Mouse (Mus musculus) urinary bladder, postnatal 36 days (tissue): ENCODE data around the gene Irf2bp2.

ENCODE experiments used
- DNase-seq, 2 experiments: peaks; one replicate each; pipeline ENCODE4 v3.0.0; 2022; ENCODE audit warnings: low spot score in 2 of 2, mixed read lengths in 1 of 2

Irf2bp2 gene

DNA sequence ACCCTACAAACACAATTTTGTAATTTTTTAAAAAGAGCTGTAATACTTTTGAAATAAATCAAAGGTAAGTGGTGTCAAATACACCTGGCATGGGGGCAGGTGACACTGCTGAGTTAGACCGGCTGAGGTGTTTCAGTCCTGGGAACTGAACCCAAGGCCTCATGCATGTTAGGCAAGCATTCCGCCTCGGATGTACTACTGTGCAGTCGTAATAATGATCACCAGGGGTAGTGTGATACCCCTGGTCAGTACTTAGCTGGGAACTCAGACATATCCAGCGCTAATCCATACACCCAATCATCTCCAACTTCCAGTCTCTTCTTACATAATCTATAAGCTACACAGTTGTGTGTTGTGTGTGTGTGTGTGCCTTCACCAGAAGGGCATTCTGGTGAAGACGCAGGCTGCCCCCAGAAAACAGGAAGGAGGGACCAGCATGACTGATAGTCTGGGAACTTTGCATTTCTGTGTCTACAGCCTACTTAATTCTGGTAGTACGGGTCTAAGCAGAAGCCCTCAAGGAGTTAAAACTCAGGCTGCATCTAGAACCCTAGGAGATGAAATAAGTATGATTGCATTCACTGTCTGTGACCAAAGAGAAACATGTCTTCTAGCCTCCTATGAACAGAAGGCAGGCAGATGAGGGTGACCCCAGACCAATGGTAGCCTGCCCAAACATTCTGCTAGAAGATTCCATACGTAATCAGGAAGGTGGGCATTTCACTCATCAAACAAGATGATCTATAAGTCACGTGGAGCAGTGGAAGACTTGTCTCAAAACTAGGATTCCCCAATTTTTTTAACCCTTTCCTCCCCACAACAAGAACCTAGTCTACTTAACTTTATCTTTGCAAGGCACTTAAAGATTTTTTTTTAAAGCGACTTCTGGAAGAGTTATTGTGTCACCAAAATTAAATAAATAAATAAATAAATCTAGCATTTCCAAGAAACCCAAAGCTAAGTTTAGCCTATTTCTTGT lies 6.9 kb downstream of the Irf2bp2 start:
- DNase-seq = no peak

DNA sequence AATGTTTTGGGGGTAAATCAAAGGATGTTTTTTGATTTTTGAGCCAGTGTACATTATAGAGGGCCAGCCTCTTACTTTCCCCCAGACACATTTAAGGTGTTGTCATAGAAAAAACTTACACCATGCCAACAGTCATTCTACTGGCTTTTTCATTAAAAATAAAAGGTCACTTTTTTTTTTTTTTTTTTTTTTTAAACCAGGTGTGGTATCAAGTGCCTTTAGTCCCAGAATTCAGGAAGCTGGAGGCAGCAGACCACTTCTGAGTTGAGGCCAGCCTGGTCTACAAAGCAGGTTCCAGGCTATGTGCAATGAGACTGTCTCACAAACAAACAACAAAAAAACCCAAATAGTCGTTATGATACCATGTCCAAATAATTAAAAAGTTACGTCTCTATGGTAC lies 7.7 kb downstream of the Irf2bp2 start:
- no peak for DNase-seq

DNA sequence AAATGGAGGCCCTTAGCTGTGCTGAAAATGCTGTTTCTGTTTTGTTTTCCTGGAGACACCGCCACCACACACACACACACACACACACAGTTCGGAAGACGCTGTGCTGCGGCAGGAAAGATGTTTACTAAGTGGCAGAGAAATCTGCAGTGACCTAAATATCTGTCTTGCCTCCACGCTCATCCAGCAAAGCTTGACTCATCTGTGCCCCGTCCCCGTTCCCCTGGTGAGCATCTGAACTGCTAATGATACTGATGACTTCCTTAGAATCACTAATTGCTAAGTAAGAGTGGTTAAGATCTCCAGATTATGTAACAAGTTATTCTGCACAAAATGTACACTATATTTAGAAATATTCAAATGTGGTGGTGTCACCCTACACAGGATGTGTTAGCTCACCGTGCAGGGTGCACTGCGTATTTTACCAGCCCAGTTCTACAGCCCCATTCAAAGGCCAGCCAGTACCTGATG lies 8.2 kb downstream of the Irf2bp2 start:
- no peak for DNase-seq

DNA sequence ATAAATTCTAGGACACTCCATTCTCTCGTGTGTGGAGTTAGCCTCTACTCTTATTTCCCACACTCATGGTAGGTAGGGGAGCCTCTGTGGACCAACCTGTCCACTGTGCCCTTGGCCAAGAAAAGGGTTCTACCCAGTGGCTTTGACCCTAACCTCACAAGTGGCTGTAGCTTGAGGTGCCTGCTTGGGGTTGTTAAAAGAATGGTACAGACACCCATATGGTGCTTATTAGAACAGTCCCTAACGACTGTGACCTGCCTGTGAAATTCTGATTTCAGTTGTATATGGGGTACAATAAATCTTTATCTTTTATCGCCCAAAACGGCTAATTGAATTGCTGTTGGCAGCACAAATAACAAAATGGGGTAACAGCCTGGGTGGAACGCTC lies 8.9 kb downstream of the Irf2bp2 start:
- no peak for DNase-seq

DNA sequence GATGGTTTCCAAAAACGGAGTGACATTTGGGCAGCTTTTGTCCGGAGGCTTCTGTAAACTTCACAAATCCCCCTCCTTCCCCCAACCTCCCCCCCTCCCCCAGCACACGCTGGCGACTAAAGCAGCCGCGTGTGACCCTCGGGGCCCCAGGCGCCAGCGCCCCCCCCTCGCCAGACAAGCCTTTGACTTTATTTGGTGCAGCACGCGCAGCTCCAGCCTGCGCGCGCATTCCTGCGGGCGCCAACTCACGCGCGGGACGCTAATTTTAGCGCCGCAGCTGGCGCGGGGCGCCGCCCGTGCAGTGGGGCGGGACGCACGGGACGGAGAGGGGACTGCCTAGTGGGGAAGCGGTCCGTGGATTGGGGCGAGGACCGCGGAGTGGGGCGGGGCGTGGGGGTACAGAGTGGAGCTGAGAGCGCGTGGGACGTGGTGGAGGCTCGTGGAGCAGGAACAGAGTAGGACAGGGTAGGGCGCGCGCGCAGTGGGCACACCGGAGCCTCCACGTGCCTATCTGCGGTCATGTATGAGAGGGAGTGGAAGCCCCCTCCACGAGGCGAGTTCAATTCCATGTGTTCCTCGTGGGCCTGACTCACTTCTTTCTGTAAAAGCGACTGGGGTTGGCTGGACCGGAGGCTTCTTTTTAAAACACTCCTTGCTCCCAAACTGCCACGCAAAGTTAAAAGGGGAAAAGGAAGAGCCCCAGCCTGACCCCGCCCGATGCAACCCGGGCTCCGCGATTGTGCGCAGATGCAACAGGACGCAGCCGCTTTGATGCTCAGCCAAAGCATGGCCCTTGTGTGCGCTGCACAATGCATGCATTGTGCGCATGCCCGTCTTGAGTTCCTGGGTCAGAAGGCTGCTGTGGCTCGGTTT lies 9.6 kb downstream of the Irf2bp2 start:
- DNase-seq = peak; percentile 54 to 78

DNA sequence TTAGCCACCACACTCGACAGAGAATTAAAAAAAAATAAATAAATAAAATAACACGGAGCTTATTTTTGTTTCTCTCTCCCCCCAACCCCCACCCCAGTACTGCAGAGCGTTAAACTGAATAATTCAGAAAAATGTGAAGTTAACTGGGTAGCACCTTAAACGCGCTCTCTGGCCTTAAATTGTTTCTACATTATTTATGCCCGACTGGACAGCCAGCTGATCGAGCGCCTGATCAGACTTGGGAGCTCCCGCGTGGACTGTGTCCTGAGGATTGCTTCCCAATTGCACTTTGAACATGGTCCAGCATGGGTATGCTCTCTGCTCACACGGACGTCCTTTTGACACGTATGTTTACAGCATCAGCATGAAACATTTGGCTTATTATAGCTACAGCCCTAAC lies 10.3 kb downstream of the Irf2bp2 start:
- DNase-seq = no peak

DNA sequence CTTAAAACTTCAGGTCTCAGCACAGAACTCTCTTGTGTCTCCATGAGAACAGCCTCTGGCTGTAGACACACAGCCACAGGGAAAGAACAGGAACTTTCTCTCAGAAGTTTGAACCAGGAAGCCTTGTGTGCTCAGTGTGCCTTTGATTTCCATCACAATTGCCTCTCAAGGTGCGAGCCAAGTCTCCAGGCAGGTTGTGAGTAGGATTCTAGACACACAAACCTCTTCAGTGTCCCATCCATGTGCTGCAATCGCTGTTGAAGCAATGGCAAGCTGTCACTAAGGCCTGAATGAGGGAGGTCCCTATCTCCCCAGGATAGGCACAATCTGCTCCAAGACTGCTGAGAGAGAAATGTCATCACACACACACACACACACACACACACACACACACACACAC lies 10.8 kb downstream of the Irf2bp2 start:
- DNase-seq = no peak

DNA sequence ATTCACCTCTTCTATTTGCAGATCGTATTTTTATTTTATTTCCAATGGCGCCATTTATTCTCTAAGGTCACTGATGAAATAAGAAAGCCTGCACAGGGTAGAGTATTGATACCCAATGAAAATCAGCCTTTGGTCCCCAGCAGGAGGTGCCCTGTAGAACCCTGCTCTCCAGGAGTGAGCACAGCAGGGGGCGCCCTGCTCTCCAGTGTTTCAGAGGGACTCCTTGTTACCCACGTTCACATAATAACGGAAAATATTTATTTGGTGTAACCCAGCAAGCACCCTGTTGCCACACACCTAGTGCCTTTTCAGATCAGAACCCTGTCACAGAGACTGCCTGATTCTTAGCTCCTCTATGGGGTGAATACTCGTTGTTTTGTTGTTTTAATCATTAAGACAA lies 11.3 kb downstream of the Irf2bp2 start:
- DNase-seq = peak; percentile 60 to 76

DNA sequence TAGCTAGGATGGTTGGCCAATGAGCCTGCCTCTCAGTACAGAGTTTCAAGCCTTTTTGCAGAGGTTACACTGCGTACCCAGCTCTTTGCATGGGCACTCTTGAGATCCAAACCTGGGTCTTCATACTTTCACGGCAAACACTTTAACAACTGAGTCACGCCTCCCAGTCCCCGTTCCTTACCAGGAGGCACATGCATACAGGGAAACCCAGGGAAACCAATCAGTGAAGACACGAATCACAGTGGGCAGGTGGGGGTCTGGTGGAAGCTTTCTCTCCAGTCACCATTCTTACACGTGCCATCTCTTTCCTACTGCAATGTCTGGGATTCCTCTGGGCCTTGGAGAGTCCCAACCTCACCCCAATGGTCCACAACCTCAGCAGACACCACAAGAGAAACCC lies 12.1 kb downstream of the Irf2bp2 start:
- no peak for DNase-seq

DNA sequence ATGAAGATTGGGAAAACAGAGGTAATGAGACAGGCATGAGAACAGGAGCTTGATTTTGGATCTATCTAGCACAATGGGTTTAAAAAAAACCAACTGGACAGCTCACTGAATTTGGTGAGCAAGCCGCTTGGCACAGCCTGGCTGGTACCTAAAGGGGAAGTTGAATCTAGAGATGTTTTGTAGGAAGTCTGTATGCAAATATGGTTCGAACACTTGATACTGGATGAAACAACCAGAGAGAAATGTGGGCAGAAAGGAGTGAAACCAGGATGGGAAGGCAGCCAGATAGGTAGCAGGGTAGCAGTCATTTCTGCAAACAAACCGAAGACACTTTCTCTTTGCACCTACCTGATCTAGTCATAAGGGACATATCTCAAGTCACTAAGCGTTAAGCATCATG lies 13.0 kb downstream of the Irf2bp2 start:
- DNase-seq = no peak

DNA sequence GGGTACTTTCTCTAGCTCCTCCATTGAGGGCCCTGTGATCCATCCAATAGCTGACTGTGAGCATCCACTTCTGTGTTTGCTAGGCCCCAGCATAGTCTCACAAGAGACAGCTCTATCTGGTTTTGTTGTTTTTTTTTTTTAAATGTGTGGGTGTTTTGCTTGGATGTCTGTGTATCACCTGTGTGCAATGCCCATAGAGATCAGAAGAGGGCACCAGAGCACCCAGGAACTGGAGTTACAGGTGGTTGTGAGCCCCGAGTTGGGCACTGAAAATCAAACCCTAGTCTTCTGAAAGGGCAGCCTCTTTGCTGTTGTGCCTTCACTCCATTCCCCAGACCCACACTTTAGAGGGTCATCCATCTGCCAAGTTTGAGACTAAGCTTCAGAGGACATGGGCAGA lies 13.7 kb downstream of the Irf2bp2 start:
- no peak for DNase-seq

DNA sequence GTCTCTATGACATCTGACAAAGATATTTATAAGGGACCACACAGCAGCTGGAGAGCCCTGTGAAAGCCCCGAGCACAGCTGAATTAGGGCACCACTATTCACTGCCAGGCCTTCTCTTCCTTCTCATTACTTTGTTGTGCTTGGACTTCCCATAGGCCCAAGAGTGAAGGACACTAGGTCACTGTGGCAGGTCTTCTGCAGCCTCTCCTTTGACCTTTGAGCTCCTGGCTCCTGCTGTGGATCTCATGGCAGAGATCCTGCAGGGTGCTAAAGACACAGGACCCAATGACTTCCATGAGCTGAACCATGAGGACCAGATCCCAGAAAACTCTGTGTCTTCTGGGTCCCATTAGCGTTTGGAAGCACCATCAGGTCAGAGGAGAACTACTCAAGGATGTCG lies 15.1 kb downstream of the Irf2bp2 start:
- no peak for DNase-seq

DNA sequence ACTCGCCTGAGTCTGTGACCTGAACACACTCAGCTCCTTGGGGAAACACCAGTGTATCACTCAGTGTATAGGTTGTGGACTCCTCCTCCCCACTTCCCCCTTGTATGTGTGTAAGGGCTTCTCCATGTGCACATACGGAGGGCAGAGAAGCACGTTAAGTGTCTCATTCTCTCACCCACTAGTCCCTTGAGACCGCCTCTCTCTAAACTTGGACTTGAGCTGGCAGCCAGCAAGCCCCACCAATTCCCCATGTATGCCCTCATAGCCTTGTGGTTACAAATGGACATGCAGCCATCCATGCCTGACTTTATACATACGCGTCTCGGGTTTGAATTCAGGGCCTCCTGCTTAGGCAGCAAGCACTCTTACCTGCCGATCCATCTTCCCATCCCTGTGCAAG lies 16.9 kb downstream of the Irf2bp2 start:
- no peak for DNase-seq

DNA sequence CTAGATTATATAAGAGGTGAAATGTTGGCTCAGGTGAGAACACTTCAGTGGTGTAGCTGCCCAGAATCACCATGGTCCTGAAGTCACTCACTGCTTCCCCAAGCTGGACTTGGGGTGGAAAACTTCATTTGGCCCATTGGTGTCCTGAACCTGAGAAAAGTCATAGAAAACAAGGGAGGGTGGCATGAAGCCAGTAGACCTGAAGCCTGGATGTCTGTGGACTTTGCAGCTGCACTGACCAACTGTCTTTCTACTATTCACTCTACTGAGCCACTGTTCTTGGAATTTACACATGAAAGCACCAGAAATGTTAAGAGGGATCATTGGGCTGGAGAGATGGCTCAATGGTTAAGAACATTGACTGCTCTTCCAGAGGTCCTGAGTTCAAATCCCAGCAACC lies 17.7 kb downstream of the Irf2bp2 start:
- DNase-seq = no peak

DNA sequence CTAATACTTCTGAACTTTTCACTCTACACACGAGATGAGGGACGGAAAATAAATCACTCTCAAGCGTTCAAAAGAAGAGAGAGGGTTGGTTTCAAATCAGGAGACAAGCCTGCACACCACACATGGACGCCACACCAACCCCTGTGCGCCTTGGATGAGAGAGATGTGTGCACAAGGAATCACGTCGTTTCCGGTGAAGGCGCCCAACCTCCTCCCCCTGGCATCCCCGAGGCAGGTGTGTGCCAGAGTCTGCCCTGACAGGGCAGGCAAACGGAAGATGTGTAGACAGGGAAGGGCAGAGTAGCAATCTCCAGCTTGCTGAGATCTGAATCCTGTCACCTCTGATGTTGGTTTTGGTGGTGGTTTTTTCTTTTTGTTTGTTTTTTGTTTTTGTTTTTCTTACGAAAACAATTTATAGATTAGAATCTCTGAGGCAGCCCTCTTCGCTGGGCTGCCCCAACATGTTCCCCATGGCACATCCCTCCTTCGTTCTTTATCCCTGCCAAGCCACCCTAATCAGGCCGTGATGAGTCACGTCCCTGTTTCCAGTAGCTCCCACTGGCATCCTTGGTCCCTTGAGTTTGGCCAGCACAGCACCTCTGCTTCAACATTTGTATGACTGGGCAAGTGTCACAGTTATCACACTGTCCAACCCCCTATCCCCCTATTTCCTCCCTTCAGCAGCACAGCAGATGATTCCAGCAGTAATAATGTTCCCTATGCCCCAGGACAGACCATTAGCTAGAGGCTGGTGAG lies 18.7 kb downstream of the Irf2bp2 start:
- DNase-seq = no peak

DNA sequence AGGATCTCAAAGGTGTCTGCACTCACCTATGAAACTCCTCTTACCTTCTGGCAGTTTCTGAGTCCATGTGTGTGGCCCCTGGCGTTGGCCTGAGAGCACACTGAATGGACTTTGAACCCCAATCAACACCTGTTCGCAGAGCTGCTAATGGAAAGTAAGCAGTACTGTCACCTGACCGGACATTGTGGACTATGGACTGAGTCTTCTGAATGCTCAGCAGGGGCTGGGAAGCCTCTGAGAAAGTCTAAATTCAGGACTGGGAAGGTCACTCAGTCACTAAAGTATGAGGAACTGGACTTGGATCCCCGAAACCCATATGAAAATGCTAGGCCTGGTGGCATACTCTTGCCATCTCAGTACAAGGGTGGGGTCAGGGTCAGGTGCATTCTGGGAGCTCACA lies 19.9 kb downstream of the Irf2bp2 start:
- DNase-seq = no peak

DNA sequence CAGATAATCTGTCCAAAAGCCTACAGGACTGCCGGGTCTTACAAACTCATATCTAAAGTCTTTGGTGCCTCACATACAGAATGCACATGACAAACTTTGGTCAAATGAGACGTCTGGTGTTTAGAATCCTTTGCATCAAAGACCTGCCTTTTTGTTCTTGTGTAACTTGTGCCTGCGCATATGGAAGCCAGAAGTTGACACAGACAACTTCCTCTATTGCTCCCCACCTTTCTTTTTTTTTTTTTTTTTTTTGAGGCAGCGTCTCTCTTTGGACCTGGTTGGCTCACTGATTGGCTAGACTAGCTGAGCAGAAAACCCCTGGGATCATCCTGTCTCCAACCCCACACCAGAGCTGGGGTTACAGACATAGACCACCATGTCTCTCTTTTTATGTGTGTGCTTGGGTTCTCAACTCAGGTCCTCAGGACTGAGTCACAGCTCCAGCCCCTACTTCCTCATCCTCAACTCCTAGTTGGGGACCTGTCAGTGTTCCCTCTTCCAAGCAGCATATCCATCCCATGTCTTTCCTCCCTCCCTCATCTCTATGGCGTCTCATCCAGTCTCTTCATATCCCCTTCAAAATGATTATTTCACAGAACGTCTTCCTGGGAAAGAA lies 20.6 kb downstream of the Irf2bp2 start:
- no peak for DNase-seq

DNA sequence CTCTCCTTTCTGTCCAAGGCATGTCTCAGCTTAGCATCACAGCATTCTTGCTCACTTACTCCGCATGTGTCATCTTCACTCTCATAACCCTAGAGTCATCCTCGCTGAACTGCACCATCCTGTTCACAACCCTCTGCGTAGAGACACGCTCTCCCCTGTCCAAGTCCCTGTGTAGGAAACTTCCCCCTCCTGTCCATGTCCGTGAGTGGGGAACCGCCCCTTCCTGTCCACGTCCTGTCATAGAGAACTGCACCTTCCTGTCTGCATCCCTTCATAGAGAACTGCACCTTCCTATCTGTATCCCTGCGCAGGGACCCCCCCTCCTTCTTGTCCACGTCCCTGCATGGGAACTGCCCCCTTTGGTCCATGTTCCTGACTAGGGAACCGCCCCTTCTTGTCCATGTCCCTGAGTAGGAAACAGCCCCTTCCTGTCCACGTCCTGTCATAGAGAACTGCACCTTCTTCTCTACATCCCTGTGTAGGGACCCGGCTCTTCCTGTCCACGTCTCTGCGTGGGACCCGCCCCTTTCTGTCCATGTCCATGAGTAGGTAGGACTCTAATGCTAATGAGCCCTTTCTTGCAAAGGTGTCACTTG lies 22.6 kb downstream of the Irf2bp2 start:
- no peak for DNase-seq

DNA sequence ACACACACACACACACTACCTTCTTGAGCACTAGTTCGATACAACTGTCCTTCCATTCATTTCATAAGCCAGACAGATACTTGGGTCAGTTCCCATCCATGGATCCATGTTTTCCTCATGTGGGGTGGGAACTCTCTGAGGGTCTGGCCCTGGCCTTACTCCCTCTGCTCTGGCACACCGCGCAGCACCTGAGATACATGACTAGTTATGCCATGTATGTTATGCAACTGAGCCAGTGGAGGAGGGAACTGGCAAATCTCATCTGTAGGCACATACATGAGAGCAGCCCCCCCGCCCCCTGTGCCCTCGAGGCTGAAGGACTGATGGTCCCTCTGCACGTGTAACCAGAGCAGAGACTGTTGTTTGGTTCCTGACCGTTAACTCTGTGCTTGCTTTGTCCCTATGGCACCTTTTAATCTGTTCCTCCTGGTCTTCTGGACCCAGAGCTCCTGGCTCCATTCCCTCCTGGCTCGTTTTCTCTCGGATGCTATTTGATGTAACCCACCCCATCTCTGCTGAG lies 23.2 kb downstream of the Irf2bp2 start:
- DNase-seq = no peak

DNA sequence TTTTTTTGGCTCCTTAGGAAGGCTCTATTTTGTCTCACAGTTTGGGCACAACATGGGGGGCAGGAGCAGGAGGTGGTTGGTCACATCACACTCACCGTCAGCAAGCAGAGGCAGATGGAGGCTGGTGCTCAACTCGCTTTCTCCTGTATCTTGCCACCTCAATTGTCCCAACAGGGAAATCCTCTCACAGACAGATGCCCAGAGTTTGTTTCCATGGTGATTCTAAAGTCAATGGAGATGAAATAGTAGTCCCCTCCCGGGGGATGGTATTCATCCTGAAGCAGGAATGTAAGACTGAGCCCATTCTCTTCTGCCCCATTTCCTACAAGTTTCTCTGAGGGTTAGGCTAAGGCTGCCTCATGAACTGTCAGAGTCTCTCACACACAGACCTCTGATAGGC lies 23.7 kb downstream of the Irf2bp2 start:
- DNase-seq = no peak

DNA sequence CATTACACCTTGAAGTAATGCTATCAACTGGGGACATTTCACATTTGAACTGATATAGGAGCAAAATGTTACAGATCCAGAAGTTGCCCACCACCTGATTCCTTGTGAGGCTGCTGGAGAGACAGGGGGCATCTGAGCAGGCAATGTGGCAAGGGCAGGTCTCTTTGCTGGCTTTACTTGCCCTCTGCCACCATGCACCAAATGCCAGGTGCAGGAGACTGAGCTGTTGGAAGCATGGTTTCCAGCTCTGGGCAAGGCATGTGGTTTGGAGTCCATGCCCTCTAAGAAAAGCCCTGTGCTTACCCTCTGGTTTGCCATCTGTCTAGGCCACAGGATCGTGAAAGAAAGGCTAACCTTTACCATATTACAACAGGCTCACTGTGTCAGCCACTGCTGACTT lies 24.1 kb downstream of the Irf2bp2 start:
- no peak for DNase-seq
